Comparison of ENCODE assay signal across 22 mouse cellular contexts in genomic region chrX:10411238-10411637, GRCm38 (mm10).
DNase-seq lines count a peak whose midpoint lies in the region; ATAC-seq and TF ChIP-seq lines count a peak whose summit lies in the region.
"Had no signal": no experiment of that assay in that cellular context is flagged by ENCODE, and none has a peak within 500 bp of the region (broad histone marks: within the 10 kb centered on the region; RNA-seq: fewer than 3 reads in every experiment).

No protein-coding gene starts in this region.

- WGBS in forebrain, postnatal 0 days, result 28% methylated on average over 4 of the region's 4 CpGs
- 49% methylated on average over 4 of the region's 4 CpGs for WGBS in forebrain, embryonic 10.5 days

- peak; percentile 11 for DNase-seq in forebrain, postnatal 0 days
- DNase-seq in forebrain, embryonic 10.5 days (ENCODE audit: extremely low spot score, low spot score), result no peak
- DNase-seq in layer of hippocampus, adult 9-11 months, result peak; percentile 9
- DNase-seq in layer of hippocampus, adult 18-20 months (ENCODE audit: low spot score in 2 of 2), result no peak
- peak; percentile 22 to 24 for DNase-seq in right cerebral cortex, postnatal 10 days (ENCODE audit: low spot score in 2 of 2)
- DNase-seq in right cerebral cortex, adult 18-20 months, result no peak
- DNase-seq in retina, postnatal 7 days (ENCODE audit: low read depth, low spot score), result peak; percentile 4
- DNase-seq: adrenal gland, adult 2 months; adrenal gland, postnatal 25 days; cerebellum, adult 2 months; cerebellum, postnatal 14 days; embryo, embryonic 11 days; gastrocnemius, postnatal 14 days; heart, adult 2 months; heart, postnatal 14 days had no signal

- no peak; the same call in 1 of the 2 replicates for ATAC-seq in forebrain, postnatal 0 days
- ATAC-seq: forebrain, embryonic 15.5 days had no signal

- H3K27ac ChIP-seq in forebrain, postnatal 0 days (ENCODE audit: low read depth, low read length), result no peak overlapping the region
- no peak overlapping the region for H3K27ac ChIP-seq in forebrain, embryonic 10.5 days
- H3K27ac ChIP-seq: embryonic facial prominence, embryonic 15.5 days; forebrain, embryonic 15.5 days; heart, adult 2 months; heart, embryonic 15.5 days; hindbrain, embryonic 15.5 days had no signal

- TF ChIP-seq CTCF in forebrain, postnatal 0 days (IDR thresholded peaks at IDR 0.05; ENCODE audit: low read depth), result no peak

- no peaks in the 10 kb centered on the region for H3K36me3 ChIP-seq in forebrain, postnatal 0 days (ENCODE audit: insufficient read depth)
- H3K36me3 ChIP-seq in forebrain, embryonic 10.5 days (replicated peaks), result no peaks in the 10 kb centered on the region
- H3K36me3 ChIP-seq: embryonic facial prominence, embryonic 15.5 days; forebrain, embryonic 15.5 days; heart, embryonic 15.5 days; hindbrain, embryonic 15.5 days had no signal

- H3K4me1 ChIP-seq in forebrain, postnatal 0 days (ENCODE audit: insufficient read depth), result no peaks in the 10 kb centered on the region
- H3K4me1 ChIP-seq in forebrain, embryonic 10.5 days, result no peaks in the 10 kb centered on the region
- H3K4me1 ChIP-seq: embryonic facial prominence, embryonic 15.5 days; forebrain, embryonic 15.5 days; heart, embryonic 15.5 days; hindbrain, embryonic 15.5 days had no signal

- H3K4me3 ChIP-seq in forebrain, postnatal 0 days (ENCODE audit: low read depth, low read length), result no peak overlapping the region
- H3K4me3 ChIP-seq in forebrain, embryonic 10.5 days, result no peak overlapping the region
- H3K4me3 ChIP-seq: embryonic facial prominence, embryonic 15.5 days; erythroblast, embryonic 14.5 days; forebrain, embryonic 15.5 days; heart, adult 2 months; heart, embryonic 15.5 days; hindbrain, embryonic 15.5 days had no signal

- H3K27me3 ChIP-seq in forebrain, postnatal 0 days (ENCODE audit: insufficient read depth, low read length), result no peaks in the 10 kb centered on the region
- no peaks in the 10 kb centered on the region for H3K27me3 ChIP-seq in forebrain, embryonic 10.5 days (ENCODE audit: poor library complexity, severe bottlenecking)
- H3K27me3 ChIP-seq: CH12.LX; embryonic facial prominence, embryonic 15.5 days; forebrain, embryonic 15.5 days; heart, embryonic 15.5 days; hindbrain, embryonic 15.5 days had no signal

- H3K4me2 ChIP-seq in forebrain, postnatal 0 days (ENCODE audit: low read depth), result no peak overlapping the region
- H3K4me2 ChIP-seq: embryonic facial prominence, embryonic 15.5 days; forebrain, embryonic 15.5 days; heart, embryonic 11.5 days; heart, embryonic 15.5 days; hindbrain, embryonic 15.5 days had no signal

- no peak overlapping the region for H3K9ac ChIP-seq in forebrain, postnatal 0 days
- H3K9ac ChIP-seq: embryonic facial prominence, embryonic 15.5 days; forebrain, embryonic 15.5 days; heart, embryonic 15.5 days; hindbrain, embryonic 15.5 days had no signal

- H3K9me3 ChIP-seq in forebrain, postnatal 0 days (ENCODE audit: low read length), result no peaks in the 10 kb centered on the region
- H3K9me3 ChIP-seq in forebrain, embryonic 10.5 days, result no peaks in the 10 kb centered on the region
- H3K9me3 ChIP-seq: embryonic facial prominence, embryonic 15.5 days; forebrain, embryonic 15.5 days; heart, embryonic 15.5 days; hindbrain, embryonic 15.5 days had no signal

Comparison
In these comparisons a context has a peak if more than half of its experiments do, and no peak if none do; other contexts are left out.
1. DNase-seq: peak in forebrain, postnatal 0 days (single experiment), layer of hippocampus, adult 9-11 months (single experiment), right cerebral cortex, postnatal 10 days (2 of 2) and retina, postnatal 7 days (single experiment); none in forebrain, embryonic 10.5 days (single experiment), layer of hippocampus, adult 18-20 months (0 of 2) and right cerebral cortex, adult 18-20 months (single experiment).